Mouse (Mus musculus) spleen, postnatal 36 days (tissue): ENCODE measurements around the gene Atp13a1.

Experiments
- DNase-seq, 2 experiments: peaks; one replicate each; pipeline ENCODE4 v3.0.0; 2022; ENCODE audit warnings: low spot score in 2 of 2, mixed read lengths in 1 of 2

Atp13a1 gene

DNA sequence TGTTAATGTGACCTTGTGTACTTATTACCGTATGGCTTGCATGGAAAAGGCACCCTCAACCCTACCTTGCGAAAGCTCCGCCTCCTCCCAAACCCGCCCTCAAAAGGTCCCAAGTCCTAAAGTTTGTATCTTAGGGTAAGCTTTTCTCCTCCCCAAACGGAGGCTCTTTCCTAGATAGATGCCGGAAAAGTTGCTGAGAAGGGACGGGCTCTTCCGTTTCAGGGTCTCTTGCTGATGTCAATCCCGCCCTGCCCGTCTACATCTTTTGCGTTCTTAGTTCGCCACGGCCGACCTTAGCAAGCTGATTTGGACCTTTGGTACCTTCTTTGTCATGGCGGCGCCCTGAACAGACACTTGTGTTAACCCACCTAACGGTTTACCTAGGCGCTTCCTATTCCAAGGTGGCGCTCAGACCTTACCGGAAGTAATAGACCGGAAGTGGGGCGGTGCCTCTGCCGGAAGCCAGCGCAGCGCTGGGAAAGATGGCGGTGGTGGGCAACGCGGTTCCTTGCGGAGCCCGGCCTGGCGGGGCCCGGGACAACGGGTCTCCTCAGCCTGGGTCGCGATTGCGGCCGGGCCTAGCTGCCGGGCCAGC lies at the start of gene Atp13a1, which contains the start of gene Zfp866:
Gene Atp13a1 (plus strand): TSS at position 391 of the 595 bp plus-strand sequence.
Gene Zfp866 (minus strand): TSS at position 406 of the 595 bp plus-strand sequence.
- peak; percentile 90 to 92 for DNase-seq

DNA sequence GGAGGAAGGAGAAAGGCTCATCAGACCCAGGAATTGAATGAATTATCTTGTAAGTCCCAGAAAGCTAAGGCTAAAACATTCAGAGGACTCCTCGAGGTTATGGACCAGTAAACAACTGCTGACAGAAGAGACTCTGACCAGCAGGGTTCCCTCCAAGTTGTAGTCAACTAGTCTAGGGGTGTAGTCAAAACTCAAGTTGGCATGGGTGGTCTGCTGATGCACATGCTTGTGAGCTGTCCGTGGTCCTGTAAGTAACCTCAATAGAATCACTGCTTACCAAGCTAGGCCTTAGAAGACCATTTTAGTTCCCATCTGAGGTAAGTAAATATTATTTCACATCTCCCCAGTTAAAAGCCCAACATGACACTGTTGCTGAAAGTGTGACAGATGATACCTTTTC lies 49.7 kb upstream of the Atp13a1 start:
- DNase-seq: no peak

DNA sequence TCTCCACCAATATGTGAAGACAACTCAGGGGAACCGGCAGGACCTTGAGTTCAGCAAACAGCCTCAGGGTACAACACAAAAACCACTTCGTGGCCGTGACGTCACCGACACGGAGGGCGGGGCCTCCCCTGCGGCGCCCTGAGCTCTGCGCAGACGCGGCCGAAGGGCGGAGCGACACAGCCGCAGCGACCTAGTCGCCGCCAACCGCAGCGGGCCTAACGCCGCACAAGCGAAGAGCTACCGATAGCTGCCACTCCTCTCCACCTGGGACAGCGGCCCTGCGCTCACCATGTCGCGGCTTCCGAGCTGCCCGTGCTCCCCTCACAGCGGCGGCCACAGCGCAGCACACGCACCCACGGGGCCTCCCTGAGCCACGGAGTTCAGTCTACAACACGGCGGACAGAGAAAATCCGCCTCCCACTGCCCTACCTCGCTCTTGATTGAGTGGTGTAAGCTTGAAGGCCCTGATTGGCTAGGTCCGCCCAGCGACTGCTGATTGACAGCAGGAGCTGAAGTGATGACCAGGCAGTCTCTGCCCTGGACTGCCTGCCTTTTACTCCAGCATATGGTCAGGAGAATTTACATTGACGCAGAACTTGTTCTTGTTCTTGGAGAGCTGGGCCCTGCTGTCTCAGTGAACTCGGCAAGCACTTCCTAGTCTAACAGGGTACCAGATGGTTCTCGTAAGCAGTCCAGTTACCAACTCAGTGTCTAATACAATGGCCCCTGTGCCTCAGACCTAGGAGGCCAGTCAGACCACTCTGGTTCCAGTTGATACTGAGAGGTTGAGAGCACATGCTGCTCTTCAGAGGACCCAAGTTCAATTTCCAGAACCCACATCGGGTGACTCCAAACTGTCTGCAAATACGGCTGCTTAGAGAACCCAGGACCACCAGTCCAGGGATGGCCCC lies 41.2 kb upstream of the Atp13a1 start, which contains the start of gene Zfp963:
Gene Zfp963 (minus strand): TSS at position 427 of the 911 bp plus-strand sequence.
- peak; percentile 94 for DNase-seq

DNA sequence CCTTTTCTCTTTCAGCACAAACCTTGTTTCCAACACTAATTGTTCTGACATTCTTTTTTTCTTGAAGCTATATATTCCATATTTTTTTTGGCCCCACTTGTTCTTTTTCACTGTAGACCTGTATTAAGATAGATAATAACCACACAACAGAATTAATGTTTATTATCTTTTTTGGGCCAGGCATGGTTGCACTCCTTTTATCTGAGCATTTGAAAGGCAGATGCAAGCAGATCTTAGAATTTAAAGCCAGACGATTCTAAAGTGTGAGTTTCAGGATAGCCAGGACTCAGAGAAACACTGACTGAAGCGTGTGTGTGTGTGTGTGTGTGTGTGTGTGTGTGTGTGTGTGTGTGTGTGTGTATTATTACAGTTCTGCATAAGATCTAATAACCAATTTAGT lies 38.5 kb upstream of the Atp13a1 start:
- no peak for DNase-seq

DNA sequence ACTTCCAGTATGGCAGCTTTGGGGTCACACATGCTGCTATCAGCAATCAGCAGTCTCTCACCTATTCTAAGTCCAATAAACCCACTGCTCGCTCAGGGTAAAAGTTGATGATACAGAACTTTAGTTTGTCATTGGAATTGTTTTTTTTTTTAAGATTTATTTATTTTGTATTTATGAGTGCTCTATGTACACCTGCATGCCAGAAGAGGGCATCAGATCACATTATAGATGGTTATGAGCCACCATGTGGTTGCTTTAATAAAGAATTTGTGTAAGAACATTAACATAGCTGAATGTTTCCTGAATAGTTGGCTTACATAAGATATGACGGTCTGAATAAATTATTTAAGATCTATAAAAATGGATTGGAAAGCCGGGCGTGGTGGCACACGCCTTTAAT lies 32.6 kb upstream of the Atp13a1 start:
- DNase-seq: no peak

DNA sequence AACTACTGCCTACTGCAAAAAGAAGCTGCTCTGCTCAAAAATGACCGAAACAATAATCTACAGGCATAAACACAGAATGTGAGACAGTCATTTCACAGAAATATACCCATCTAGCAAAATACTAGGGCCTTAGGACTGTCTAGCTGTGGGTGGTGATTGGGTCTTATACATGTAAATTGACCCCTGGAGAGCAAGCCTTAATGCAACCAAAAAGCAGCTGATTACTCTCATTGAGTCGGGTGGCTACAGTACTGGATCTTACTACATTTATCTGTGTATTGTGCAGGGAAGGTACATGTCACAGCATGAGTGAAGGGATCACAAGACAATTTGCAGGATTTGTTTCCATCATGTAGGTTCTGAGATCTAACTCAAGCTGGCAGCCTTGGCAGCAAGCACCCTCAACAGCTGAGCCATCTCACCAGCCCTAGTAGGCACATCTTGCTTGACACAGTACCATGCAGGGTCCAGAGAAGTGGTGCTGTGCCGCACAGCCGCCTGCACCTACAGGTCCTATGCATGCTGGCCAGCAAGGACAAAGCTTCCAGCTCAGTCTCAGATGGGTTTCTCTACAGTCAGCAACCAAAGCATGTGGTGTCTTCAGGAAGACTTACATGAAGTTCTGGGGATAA lies 29.0 kb upstream of the Atp13a1 start:
- no peak for DNase-seq

DNA sequence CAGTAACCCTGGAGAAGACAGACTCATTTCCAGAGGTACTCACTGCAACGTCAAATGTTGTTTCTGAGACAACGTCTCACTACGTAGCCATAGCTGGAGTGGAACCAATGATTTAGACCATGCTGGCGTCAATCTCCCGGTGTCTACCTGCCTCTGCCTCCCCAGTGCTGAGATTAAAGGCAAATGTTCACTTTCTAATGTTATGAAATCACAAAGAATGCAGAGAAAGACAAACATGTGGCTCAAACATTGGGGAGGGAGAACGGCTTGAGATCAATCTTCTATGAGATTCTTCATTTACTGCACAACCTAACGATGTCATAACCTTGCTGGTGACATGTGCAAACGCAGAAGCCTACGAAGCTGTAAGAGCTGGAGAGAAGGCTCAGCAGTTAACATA lies 19.7 kb upstream of the Atp13a1 start:
- no peak for DNase-seq

DNA sequence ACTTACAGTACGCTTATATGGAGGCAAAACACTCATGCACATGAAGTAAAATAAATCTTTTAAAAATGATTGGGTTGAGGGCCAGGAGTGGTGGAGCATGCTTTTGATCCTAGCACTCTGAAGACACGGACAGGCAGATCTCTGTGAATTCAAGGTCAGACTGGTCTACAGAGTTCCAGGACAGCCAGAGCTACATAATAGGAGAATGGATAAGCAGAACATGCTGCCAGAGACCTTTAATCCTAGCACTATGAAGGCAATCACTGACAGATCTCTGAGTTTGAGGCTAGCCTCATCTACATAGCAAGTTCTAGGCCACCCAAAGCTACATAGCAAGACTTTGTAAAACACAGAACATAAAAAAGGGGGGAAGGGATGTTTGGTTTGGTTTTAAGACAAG lies 18.9 kb upstream of the Atp13a1 start:
- DNase-seq: no peak

DNA sequence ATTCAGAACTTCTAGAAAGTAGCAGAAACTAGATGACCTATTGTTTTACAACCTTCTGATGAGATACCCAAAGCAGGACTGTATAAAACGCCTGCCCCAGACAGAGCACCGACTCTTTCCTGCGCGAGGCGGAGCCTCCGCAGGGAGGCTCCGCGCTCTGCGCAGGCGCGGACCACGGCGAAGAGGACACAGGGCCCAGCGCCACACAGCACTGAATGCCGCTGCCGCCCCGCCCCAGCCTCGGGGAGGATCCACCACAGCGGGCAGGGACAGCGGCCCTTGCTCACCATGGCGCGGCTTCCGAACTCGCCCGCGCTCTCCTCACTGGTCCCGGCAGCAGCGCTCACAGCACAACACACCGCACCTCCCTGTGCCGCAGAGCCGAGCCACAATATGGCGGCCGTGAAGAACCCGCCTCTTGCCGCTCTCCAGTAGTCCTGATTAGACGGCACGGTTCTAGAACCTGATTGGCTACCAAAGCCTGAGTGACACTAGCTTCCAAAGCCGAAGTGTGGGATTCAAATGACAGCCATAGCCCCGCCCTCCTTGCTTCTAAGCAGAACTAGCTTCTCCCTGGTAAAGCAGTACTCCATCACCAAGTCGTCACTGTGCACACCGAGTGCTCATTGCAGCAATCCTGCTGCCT lies 16.3 kb upstream of the Atp13a1 start, which contains the start of gene Gm20422:
Gene Gm20422 (minus strand): TSS at position 384 of the 646 bp plus-strand sequence.
- DNase-seq: peak; percentile 91 to 94

DNA sequence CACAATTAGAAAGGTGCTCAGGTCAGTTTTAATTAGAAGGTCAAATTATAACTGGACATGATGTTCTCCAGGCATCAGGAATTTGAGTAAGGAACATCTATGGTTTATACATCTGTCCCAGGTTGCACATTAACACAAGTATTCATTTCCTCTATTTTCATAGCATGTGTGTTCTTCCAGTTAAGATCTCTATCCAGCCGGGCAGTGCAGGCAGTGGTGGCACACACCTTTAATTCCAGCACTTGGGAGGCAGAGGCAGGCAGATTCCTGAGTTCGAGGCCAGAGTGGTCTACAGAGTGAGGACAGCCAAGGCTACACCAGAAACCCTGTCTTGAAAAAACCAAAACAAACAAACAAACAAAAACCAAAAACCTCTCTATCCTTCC lies 15.8 kb upstream of the Atp13a1 start:
- DNase-seq: no peak

DNA sequence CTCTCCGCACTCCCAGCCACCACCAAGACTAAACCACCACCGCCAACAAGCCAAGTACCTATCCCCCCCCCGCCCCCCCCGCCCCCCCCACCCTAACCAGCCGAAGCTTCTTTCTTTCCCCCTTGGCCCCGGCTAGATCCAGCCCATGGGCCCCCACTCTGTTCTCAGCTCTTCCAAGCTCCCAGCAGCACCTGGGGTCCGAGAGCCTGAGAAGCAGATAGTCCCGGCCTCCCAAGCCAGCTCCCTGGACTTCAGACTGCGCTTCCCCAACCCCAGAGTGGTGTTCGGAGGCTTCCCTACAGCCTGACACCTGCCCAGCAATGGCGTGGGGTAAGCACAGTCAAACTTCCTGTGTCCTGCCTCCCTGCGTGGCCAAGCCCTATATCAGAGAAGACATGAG lies 13.9 kb upstream of the Atp13a1 start:
- DNase-seq: no peak

DNA sequence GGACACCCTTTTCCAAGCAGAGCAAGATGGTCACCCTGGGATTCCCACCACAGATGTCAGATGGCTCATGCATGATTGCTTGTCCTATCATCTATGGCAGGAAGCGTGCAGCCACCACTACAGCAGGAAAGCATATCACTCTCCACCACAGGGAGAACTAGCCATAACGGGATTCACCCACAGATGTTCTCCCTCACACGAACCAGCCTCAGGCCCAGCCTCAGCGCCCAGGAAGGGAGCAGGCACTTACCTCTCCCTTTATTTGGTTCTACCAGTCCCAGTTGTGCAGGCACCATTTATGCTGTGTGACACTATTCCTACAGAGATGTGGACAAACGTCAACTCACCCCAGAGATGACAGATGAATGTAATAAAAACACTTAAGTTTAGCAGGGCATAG lies 1.9 kb upstream of the Atp13a1 start:
- DNase-seq: no peak

DNA sequence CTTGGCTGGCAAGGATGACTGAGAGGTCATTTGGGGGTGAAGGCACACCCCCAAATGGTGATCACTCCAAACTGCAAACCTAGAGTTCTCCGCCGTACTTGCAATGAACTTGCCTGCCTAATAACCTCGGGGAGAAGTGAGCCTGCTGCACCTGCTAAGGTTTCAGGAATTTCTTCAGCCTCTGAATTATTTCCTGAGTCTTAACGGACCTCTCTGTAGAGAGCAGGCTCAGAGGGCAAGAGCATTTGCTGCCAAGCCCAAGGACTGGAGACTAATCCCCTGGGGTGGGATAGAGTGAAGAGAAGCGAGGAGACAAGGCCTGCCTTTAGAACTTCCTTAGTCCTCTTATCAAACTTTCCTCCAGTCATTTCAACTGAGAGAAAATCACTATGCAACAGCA lies 1.2 kb upstream of the Atp13a1 start:
- no peak for DNase-seq

DNA sequence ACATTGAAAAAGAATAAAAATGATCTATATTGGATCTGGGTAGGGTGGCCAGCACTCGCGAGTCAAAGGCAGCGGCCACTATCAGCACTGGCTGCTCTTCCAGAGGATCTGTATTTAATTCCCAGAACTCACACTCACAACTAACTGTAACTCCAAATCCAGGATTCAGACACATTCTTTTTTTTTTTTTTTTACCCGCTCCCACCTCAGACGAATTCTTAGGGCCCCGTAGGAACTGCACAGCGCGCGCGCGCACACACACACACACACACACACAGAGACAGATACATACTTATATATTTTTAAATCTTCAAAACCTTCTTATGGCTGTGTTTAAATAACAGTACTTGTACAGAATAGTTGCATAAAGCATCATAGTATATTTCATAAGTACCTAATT lies 599 bp upstream of the Atp13a1 start:
- DNase-seq: no peak

DNA sequence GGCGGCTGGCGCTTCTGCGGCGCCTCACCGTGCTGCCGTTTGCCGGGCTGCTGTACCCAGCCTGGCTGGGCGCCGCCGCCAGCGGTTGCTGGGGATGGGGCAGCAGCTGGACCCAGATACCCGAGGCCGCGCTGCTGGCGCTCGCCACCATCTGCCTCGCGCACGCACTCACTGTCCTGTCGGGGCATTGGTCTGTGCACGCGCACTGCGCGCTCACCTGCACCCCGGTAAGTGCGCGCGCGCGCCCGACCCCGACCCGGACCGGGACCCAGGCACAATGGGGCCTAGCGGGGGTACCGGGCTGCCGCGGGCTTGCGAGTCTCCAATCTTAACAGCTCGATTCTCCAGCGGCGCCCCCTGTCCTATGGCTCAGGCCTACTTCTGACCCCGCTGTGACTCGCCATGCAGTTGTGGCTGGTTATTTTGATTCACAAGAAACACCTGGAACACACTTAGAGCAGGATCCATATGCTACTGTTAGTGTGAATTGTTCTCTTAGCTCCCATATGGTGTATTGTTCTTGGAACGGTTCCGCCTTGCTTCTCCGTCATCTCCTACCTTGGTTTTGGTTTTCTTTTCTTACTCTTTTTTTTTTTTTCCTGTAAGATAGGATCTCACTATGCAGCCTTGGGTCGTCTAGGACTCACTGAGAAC lies 579 bp downstream of the Atp13a1 start:
- peak; percentile 32 to 36 for DNase-seq

DNA sequence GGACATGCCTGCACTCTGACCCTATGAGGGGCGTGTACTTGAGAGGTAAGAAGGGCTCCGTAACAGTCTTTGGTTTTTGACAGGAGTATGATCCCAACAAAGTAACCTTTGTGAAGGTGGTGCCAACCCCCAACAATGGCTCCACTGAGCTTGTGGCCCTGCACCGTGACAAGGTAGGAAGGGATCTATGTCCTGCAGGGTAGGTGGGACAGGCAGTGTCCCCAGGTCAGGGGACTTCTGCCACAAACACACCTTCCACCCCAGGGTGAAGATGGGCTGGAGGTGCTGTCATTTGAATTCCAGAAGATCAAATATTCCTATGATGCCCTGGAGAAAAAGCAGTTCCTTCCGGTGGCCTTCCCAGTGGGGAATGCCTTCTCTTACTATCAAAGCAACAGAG lies 2.7 kb downstream of the Atp13a1 start:
- no peak for DNase-seq

DNA sequence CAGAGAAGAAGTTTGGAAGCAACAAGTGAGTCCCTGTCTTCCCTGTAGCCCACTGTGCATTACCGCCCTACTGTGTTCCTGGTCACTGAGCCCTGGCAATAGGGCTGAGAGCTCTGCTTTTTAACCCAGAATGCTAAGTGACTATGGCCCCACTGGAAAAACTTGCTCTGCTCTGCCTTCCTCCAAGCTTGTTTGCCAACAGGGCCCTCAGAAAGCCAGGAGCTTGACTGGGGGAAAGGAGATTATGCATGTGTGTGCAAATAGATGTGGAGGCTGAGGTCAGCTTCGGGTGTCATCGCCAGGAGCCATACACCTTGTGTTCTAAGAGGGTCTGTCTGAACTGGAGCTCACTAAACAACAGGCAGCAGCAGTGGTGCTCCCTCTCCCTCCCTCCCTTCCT lies 3.1 kb downstream of the Atp13a1 start:
- DNase-seq: no peak

DNA sequence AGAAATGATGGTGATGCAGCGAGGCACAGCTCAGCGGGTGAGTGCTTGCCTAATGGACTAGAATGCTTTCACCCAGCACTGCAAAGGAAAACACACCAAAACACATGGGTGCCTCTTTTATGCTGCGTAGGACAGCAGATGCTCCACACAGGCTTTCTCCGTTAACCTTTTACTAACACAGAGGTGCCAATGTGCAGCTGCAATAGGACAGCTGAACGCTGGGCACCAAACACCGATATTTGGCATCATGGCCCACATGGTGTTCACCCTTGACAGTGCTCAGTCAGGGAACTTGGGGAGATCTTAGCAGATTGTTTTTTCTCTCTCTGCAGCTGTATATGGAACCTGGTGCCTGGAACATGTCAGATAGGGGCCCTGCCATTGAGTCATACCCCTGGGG lies 3.9 kb downstream of the Atp13a1 start:
- DNase-seq: no peak

DNA sequence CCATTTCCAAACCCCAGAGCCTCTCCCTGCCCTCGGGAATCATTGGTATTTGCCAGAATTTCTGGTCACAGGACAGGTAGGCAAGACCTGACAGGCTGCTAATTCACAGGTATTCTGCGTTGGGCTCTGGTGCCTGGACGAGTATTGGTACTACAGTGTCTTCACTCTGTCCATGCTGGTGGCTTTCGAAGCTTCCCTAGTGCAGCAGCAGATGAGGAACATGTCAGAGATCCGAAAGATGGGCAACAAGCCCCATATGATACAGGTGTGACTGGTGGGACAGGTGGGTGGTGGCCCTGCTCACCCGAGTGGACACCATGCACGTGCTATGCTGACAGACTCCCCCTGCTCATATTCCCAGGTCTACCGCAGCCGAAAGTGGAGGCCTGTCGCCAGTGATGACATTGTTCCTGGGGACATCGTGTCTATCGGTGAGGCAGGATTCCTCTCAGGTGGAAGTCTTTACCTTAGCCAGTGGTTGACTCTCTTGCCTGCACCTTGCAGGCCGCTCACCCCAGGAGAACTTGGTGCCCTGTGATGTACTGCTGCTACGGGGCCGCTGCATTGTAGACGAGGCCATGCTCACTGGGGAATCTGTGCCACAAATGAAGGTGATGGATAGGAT lies 5.9 kb downstream of the Atp13a1 start:
- no peak for DNase-seq

DNA sequence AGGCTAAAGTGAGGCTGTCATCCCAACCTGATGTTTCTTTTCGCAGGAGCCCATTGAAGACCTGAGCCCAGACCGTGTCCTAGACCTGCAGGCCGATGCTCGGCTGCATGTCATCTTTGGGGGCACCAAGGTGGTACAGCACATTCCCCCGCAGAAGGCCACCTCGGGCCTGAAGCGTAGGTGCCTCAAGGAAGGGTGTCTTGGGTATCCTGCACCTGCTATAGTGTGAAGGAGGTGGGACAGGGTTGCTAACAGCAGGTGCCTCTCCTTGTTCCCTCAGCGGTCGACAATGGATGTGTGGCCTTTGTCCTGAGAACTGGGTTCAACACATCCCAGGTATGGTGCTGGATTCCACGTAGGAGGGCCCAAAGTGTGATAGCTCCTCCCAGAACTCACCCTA lies 6.7 kb downstream of the Atp13a1 start:
- no peak for DNase-seq

DNA sequence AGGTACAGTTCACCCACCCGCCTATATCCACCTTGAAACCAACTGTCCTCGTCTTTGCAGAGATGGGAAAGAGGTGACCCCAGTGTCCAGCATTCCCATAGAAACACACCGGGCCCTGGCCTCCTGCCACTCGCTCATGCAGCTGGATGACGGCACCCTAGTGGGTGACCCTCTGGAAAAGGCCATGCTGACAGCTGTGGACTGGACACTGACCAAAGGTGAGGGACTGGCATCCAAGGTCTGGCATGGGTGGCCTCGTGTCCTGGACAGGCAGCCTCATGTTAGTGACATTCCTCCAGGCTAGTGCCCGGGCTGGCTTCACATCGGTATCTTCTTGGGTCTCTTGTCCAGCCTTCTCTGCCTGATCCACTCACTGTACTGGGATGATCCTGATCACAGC lies 8.3 kb downstream of the Atp13a1 start:
- DNase-seq: no peak
